Mouse (Mus musculus) cerebellum, postnatal 36 days (tissue): ENCODE measurements at regions not wholly inside any gene's neighbourhood (a gene's known extent, or its start where the extent isn't known, plus 50 kb on each side); places are given as distances from the start of the nearest gene placed in this dataset.

Experiments used
- DNase-seq, 2 experiments: peaks; one replicate each; pipeline ENCODE4 v3.0.0; 2021 to 2022; ENCODE audit warnings: mixed read lengths in 2 of 2

DNA sequence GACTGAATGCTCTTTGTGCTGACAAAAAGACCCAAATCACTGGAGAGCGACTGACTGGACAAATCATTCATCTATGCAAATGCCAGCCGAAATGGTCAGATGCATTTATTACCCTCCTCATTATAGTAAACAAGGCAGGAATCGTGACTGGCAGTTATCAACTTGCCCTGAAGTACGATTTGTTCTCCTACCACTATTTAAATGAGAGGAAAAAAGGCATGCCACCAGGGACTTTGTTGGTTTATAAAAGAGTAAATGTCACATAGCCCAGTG, 55.5 kb upstream of the Fbxl4 start:
- DNase-seq, result no peak

DNA sequence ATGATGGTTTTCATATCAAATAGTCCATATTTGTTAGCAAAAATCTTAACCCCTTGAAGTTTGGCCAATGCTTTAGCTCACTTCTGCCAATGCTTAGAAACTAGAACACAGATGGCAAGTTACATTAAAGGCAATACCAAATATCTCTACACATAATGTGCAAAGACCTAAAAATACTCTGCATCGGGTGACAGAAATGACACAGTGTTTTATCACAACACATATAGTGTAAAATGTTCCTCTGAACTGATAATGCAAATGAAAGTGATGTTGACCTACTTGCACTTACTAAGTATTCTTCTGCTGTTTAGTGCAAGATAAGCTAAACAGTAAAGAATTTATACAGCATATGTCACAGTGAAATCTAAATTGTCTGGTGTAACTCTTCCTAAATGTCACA, 55.1 kb upstream of the Fbxl4 start:
- no peak for DNase-seq
